Mouse (Mus musculus): ENCODE measurements around the gene Socs1.

DNA sequence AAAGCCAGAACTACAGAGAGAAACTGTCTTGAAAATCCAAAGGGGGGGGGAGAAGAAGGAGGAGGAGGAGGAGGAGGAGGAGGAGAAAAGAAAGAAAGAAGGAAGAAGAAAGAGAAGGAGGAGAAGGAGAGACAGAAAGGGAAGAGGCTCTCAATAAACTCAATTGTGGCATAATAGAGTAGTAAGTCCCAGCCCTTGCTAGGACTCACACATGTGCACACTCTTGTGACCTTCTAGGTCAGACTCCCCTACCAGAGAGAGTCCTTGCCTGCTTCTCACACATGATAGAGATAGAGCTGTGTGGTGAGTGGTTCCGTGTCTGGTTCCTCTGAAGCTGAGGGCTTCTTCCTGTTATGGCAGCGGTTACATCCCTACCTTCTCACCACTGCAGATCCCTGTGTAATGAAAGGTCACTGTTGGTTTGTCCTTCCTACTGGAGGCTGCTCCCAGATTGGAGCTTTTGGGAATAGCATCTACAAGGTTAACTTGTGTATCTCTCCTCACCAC lies 27.6 kb upstream of the Socs1 start, which contains the start of gene Gm11172:
- TF ChIP-seq POLR2A (IDR thresholded peaks at IDR 0.05; ENCODE audit: control insufficient read depth, extremely low read depth, insufficient read depth, low read length, poor library complexity): no peak
- TF ChIP-seq CTCF (IDR thresholded peaks at IDR 0.05; ENCODE audit: borderline replicate concordance, control insufficient read depth, extremely low read depth, insufficient read depth, low read length, poor library complexity): no peak

Data from thymus, adult 2 months (tissue).